Mouse (Mus musculus) erythroblast, embryonic 14.5 days (primary cell): Measurements from ENCODE around the gene Pnrc2.

Experiments used
- GATA1 ChIP-seq: IDR thresholded peaks from 2 replicates; pipeline ENCODE4 v1.6.1; 2012; ENCODE audit warnings: low read length, inconsistent platforms, mixed read lengths
- TAL1 ChIP-seq: IDR thresholded peaks from 3 replicates; pipeline ENCODE4 v1.6.1; 2012; ENCODE audit warnings: low read length, inconsistent platforms, mixed read lengths

GRCm38 (mm10) chr4:135853987-135854546, 19.6 kb downstream of the Pnrc2 start:
- TF ChIP-seq GATA1 (no peak), TAL1 (no peak)
